ENCODE assay signal across 9 mouse cellular contexts in genomic region chr2:67477753-67478152, GRCm38 (mm10). TPM values are rescaled to one million over a fixed set of nuclear protein-coding genes. Genes with fewer than 3 reads are reported as not detected.
DNase-seq lines count a peak whose midpoint lies in the region; ATAC-seq and TF ChIP-seq lines count a peak whose summit lies in the region.
"Had no signal": no experiment of that assay in that cellular context is flagged by ENCODE, and none has a peak within 500 bp of the region (broad histone marks: within the 10 kb centered on the region; RNA-seq: fewer than 3 reads in every experiment).

No protein-coding gene starts in this region.

- TF ChIP-seq CTCF in lung, postnatal 0 days (IDR thresholded peaks at IDR 0.05), result peak; percentile 74

- H3K4me1 ChIP-seq in lung, postnatal 0 days (ENCODE audit: insufficient read depth, low read depth, low read length), result no peaks in the 10 kb centered on the region

- no peaks in the 10 kb centered on the region for H3K9me3 ChIP-seq in lung, postnatal 0 days (ENCODE audit: low read length)

- H3K4me3 ChIP-seq in lung, postnatal 0 days (ENCODE audit: low read depth, low read length), result no peak overlapping the region

- no peak overlapping the region for H3K4me2 ChIP-seq in lung, postnatal 0 days (replicated peaks; ENCODE audit: low read depth, low read length)

- WGBS in lung, postnatal 0 days, result 17% methylated on average over 6 of the region's 6 CpGs

- TF ChIP-seq EP300 in lung, postnatal 0 days (IDR thresholded peaks at IDR 0.05), result no peak

- H3K36me3 ChIP-seq in lung, postnatal 0 days (ENCODE audit: insufficient read depth, low read length), result no peaks in the 10 kb centered on the region

- no peak overlapping the region for H3K9ac ChIP-seq in lung, postnatal 0 days (replicated peaks; ENCODE audit: low read depth)

- no peak overlapping the region for H3K27ac ChIP-seq in lung, postnatal 0 days (ENCODE audit: low read length)

- ATAC-seq in frontal cortex, adult (ENCODE audit: low TSS enrichment), result 0 out of 2 replicates have a peak, but pooled peaks have one; percentile 59
- ATAC-seq in hematopoietic stem cell, adult 5-6 weeks (replicated peaks in 1 of 2; ENCODE audit: insufficient read depth in 1 of 2, low FRiP score in 2 of 2, low TSS enrichment in 1 of 2, low read depth in 1 of 2, poor library complexity in 2 of 2, severe bottlenecking in 2 of 2), result peak; percentile 56 to 62; a peak in 1 of 4 replicates
- no peak for ATAC-seq in lung, postnatal 0 days
- ATAC-seq in erythroblast, adult 5-6 weeks (replicated peaks; ENCODE audit: low FRiP score, poor library complexity, severe bottlenecking), result no peak

- H3K27me3 ChIP-seq in lung, postnatal 0 days (replicated peaks; ENCODE audit: insufficient read depth, low read length), result no peaks in the 10 kb centered on the region

- no peak for DNase-seq in frontal cortex, postnatal 14 days (ENCODE audit: low spot score in 2 of 2)
- peak; percentile 9 for DNase-seq in ovary, postnatal 36 days (ENCODE audit: low spot score)
- DNase-seq in ovary, adult 18-20 months (ENCODE audit: low spot score), result no peak
- peak; percentile 29 for DNase-seq in cerebellum, adult 9-10 months
- peak; percentile 73 for DNase-seq in lung, postnatal 0 days (ENCODE audit: low spot score)

RNA-seq across cellular contexts. Expression of gene Xirp2, which starts 32.0 kb away (rescaled TPM):
- not detected in 2 replicates for total RNA-seq in hematopoietic stem cell, adult 5-6 weeks (2017)
- 0.01 TPM in 1 of 2 replicates, not detected in the other for polyA plus RNA-seq in lung, postnatal 0 days (2015; fragmentation: Nextera tagmentation; extraction: Ambion mirVana)
- total RNA-seq in erythroblast, adult 5-6 weeks (2015; ENCODE audit: low replicate concordance), result not detected in 2 replicates
- not detected in 2 replicates for total RNA-seq in erythroblast, adult 5-6 weeks (2017; ENCODE audit: low replicate concordance)

RNA-seq across cellular contexts. Expression of gene Gm26727, which starts 44.8 kb away (rescaled TPM):
- not detected in 2 replicates for total RNA-seq in hematopoietic stem cell, adult 5-6 weeks (2017)
- not detected in 2 replicates for polyA plus RNA-seq in lung, postnatal 0 days (2015; fragmentation: Nextera tagmentation; extraction: Ambion mirVana)
- total RNA-seq in erythroblast, adult 5-6 weeks (2015; ENCODE audit: low replicate concordance), result not detected in 2 replicates
- not detected in 2 replicates for total RNA-seq in erythroblast, adult 5-6 weeks (2017; ENCODE audit: low replicate concordance)
- polyA plus RNA-seq: heart, embryonic 16.5 days had no signal

Comparison
In these comparisons a context has a peak if more than half of its experiments do, and no peak if none do; other contexts are left out.
1. DNase-seq: peak in ovary, postnatal 36 days (single experiment), cerebellum, adult 9-10 months (single experiment) and lung, postnatal 0 days (single experiment); none in frontal cortex, postnatal 14 days (0 of 2) and ovary, adult 18-20 months (single experiment).
2. ATAC-seq: peak in frontal cortex, adult (single experiment) and hematopoietic stem cell, adult 5-6 weeks (2 of 2); none in lung, postnatal 0 days (single experiment) and erythroblast, adult 5-6 weeks (single experiment).